Mouse (Mus musculus): ENCODE data around the gene Cenpf. TPM values are rescaled to one million over a fixed set of nuclear protein-coding genes. Genes with fewer than 3 reads are reported as not detected.

Cenpf gene
- polyA plus RNA-seq, 1 experiment, result 12.6 TPM

DNA sequence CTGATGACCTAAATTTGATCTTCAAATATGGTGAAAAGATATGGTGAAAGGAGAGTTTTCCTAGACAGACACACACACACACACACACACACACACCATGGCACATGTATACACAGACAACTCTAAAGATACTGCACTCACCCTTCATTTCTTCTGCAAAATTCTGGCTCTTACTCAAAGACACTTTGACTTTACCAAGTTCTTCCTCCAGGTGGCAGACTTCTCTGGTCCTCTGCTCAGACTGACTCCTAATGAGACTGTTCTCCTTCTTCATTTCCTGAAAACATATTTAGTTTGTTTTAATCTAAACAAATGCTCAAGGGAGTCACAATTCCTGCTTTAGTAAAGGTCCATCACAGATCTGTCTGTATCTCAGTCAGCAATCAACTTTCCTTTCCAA lies 26.0 kb downstream of the Cenpf start:
- no peaks in the 10 kb centered on the region for H3K27me3 ChIP-seq (ENCODE audit: control insufficient read depth, insufficient read depth, low read length)
- 0 out of 2 replicates have a peak, but pooled peaks cover 2% of the 10 kb centered on the region for H3K36me3 ChIP-seq (ENCODE audit: control insufficient read depth, insufficient read depth, low read length)
- H3K4me1 ChIP-seq (ENCODE audit: control insufficient read depth, insufficient read depth, low read length), result no peaks in the 10 kb centered on the region
- no peak overlapping the region for H3K4me3 ChIP-seq (ENCODE audit: control insufficient read depth, low read depth, low read length)
- TF ChIP-seq POLR2A (IDR thresholded peaks at IDR 0.05; ENCODE audit: control insufficient read depth, low read depth, low read length), result no peak
- TF ChIP-seq CTCF (IDR thresholded peaks at IDR 0.05; ENCODE audit: control insufficient read depth, insufficient read depth, insufficient replicate concordance, low read depth, low read length), result no peak
- H3K27ac ChIP-seq (ENCODE audit: control insufficient read depth, insufficient read depth, low read depth, low read length), result no peak overlapping the region

DNA sequence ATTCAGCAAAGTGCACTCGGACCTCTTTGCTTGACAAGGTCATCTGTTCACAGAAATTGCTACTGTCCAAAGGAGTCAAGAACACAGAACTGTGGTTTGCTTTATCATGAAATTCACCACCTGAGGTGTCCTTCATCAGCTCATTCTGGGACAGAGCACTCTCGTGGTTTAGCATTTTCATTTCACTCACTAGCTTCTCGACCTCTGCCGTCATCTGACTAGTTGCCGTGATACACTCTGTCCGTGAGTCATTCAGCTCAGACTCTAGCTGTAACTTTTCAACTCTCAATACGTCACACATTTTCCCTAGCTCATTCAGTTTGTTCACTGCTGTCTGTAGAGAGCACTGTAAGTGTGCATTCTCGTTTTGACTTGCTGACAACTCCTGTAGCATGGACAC lies 30.5 kb downstream of the Cenpf start:
- H3K36me3 ChIP-seq (ENCODE audit: control insufficient read depth, insufficient read depth, low read length), result peaks cover 4% of the 10 kb centered on the region

DNA sequence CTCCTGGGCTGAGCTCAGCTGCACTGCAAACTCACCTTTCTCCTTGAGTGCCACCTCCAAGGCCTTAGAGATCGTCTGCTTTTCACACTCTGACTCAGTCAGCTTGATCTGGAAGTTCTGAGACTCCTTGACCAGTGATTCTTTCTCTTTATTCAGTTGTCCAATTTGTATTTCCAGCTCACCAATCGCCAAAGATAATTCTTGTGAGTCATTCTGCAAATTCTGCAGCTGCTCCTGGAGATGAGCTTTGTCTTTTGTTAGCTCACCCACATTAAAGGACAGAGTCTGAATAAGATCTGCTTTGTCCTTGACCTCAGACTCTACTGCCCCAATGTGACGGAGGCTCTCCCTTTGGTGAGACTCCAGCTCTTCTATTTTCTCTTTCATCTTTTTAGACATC lies 34.1 kb downstream of the Cenpf start:
- H3K36me3 ChIP-seq (ENCODE audit: control insufficient read depth, insufficient read depth, low read length), result peaks cover 5% of the 10 kb centered on the region
- H3K27ac ChIP-seq (ENCODE audit: control insufficient read depth, insufficient read depth, low read depth, low read length), result no peak overlapping the region
- no peaks in the 10 kb centered on the region for H3K4me1 ChIP-seq (ENCODE audit: control insufficient read depth, insufficient read depth, low read length)
- no peak overlapping the region for H3K4me3 ChIP-seq (ENCODE audit: control insufficient read depth, low read depth, low read length)
- no peaks in the 10 kb centered on the region for H3K27me3 ChIP-seq (ENCODE audit: control insufficient read depth, insufficient read depth, low read length)
- TF ChIP-seq POLR2A (IDR thresholded peaks at IDR 0.05; ENCODE audit: control insufficient read depth, low read depth, low read length), result no peak
- no peak for TF ChIP-seq CTCF (IDR thresholded peaks at IDR 0.05; ENCODE audit: control insufficient read depth, insufficient read depth, insufficient replicate concordance, low read depth, low read length)

More for the DNA sequence above, 30.5 kb downstream of the Cenpf start:
- H3K4me1 ChIP-seq (ENCODE audit: control insufficient read depth, insufficient read depth, low read length), result no peaks in the 10 kb centered on the region
- no peak overlapping the region for H3K4me3 ChIP-seq (ENCODE audit: control insufficient read depth, low read depth, low read length)
- TF ChIP-seq CTCF (IDR thresholded peaks at IDR 0.05; ENCODE audit: control insufficient read depth, insufficient read depth, insufficient replicate concordance, low read depth, low read length) (no peak), POLR2A (IDR thresholded peaks at IDR 0.05; ENCODE audit: control insufficient read depth, low read depth, low read length) (no peak)
- H3K27ac ChIP-seq (ENCODE audit: control insufficient read depth, insufficient read depth, low read depth, low read length), result no peak overlapping the region
- H3K27me3 ChIP-seq (ENCODE audit: control insufficient read depth, insufficient read depth, low read length), result no peaks in the 10 kb centered on the region

DNA sequence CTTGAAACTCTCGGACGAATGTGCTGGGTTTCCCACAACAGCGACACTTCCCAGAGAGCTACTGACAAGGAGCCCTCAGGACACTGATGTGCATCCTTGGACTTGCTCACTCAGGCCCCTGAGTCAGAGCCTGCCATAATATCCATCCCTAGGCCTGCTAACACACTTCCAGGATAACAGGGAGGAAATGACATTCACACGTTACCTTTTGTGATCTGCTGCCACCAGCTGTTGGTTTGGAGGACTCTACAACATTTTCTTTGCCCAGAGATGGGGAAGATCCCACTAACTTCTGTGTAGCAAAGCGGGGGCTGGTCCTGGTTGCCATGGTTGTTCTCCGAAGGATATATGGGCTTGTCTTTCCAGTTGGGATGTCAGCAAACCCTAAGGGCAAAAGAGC lies 41.3 kb downstream of the Cenpf start:
- no peak for TF ChIP-seq POLR2A (IDR thresholded peaks at IDR 0.05; ENCODE audit: control insufficient read depth, low read depth, low read length)
- TF ChIP-seq CTCF (IDR thresholded peaks at IDR 0.05; ENCODE audit: control insufficient read depth, insufficient read depth, insufficient replicate concordance, low read depth, low read length), result no peak
- Histone ChIP-seq H3K27ac (ENCODE audit: control insufficient read depth, insufficient read depth, low read depth, low read length) (no peak overlapping the region), H3K36me3 (ENCODE audit: control insufficient read depth, insufficient read depth, low read length) (peaks cover 5% of the 10 kb centered on the region), H3K4me1 (ENCODE audit: control insufficient read depth, insufficient read depth, low read length) (no peaks in the 10 kb centered on the region), H3K4me3 (ENCODE audit: control insufficient read depth, low read depth, low read length) (no peak overlapping the region), H3K27me3 (ENCODE audit: control insufficient read depth, insufficient read depth, low read length) (no peaks in the 10 kb centered on the region)

DNA sequence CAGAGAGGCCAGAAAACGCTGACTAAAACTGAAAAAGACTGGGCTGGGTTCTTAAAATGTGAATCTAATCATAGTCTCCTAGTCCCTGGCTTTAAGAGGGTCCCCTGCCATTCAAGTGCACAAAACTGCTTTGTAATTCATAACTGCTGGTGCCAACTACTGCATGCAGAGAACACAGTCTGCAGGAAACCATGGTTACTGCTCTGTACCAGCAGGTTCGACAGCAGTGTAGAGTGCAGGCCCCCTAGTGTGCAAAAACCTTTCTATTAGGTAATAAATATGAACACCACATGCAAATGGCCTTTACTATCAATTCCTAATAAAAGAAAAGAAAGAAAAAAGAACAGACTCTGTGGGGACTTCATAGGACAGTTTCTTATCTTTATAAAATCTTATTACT lies 42.5 kb downstream of the Cenpf start:
- Histone ChIP-seq H3K27me3 (ENCODE audit: control insufficient read depth, insufficient read depth, low read length) (no peaks in the 10 kb centered on the region), H3K36me3 (ENCODE audit: control insufficient read depth, insufficient read depth, low read length) (peaks cover 5% of the 10 kb centered on the region), H3K4me1 (ENCODE audit: control insufficient read depth, insufficient read depth, low read length) (no peaks in the 10 kb centered on the region), H3K27ac (ENCODE audit: control insufficient read depth, insufficient read depth, low read depth, low read length) (no peak overlapping the region), H3K4me3 (ENCODE audit: control insufficient read depth, low read depth, low read length) (no peak overlapping the region)
- TF ChIP-seq CTCF (IDR thresholded peaks at IDR 0.05; ENCODE audit: control insufficient read depth, insufficient read depth, insufficient replicate concordance, low read depth, low read length) (no peak), POLR2A (IDR thresholded peaks at IDR 0.05; ENCODE audit: control insufficient read depth, low read depth, low read length) (no peak)

GRCm38 (mm10) chr1:189644700-189645345 lies 43.1 kb downstream of the Cenpf start:
- Histone ChIP-seq H3K4me3 (ENCODE audit: control insufficient read depth, low read depth, low read length) (no peak overlapping the region), H3K27ac (ENCODE audit: control insufficient read depth, insufficient read depth, low read depth, low read length) (no peak overlapping the region), H3K27me3 (ENCODE audit: control insufficient read depth, insufficient read depth, low read length) (no peaks in the 10 kb centered on the region), H3K36me3 (ENCODE audit: control insufficient read depth, insufficient read depth, low read length) (peaks cover 5% of the 10 kb centered on the region), H3K4me1 (ENCODE audit: control insufficient read depth, insufficient read depth, low read length) (no peaks in the 10 kb centered on the region)
- TF ChIP-seq CTCF (IDR thresholded peaks at IDR 0.05; ENCODE audit: control insufficient read depth, insufficient read depth, insufficient replicate concordance, low read depth, low read length), result no peak

GRCm38 (mm10) chr1:189639581-189639980 lies 48.3 kb downstream of the Cenpf start:
- Histone ChIP-seq H3K27me3 (ENCODE audit: control insufficient read depth, insufficient read depth, low read length) (no peaks in the 10 kb centered on the region), H3K4me1 (ENCODE audit: control insufficient read depth, insufficient read depth, low read length) (no peaks in the 10 kb centered on the region), H3K27ac (ENCODE audit: control insufficient read depth, insufficient read depth, low read depth, low read length) (no peak overlapping the region), H3K36me3 (ENCODE audit: control insufficient read depth, insufficient read depth, low read length) (no peaks in the 10 kb centered on the region; the same call in 1 of the 2 replicates), H3K4me3 (ENCODE audit: control insufficient read depth, low read depth, low read length) (no peak overlapping the region)
- no peak for TF ChIP-seq CTCF (IDR thresholded peaks at IDR 0.05; ENCODE audit: control insufficient read depth, insufficient read depth, insufficient replicate concordance, low read depth, low read length)

DNA sequence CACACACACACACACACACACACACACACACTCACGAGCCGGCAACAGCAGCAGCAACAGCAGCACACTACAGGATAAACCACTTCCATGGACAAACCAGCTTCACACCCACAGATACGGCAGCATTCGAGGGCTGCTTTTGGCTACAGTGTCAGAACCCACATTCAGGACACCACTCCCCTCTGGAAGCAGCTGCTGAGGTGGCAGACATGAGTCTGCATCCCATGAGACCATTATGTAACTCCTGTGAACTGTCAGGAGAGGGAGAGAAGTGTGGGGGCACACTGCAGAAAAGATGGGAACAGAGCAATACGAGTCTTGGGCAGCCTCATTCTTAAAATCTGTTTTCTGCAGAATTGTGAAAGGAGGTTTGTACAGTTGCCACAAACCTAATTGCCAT lies 54.1 kb downstream of the Cenpf start:
- TF ChIP-seq POLR2A (IDR thresholded peaks at IDR 0.05; ENCODE audit: control insufficient read depth, low read depth, low read length) (no peak), CTCF (IDR thresholded peaks at IDR 0.05; ENCODE audit: control insufficient read depth, insufficient read depth, insufficient replicate concordance, low read depth, low read length) (no peak)
- Histone ChIP-seq H3K27ac (ENCODE audit: control insufficient read depth, insufficient read depth, low read depth, low read length) (no peak overlapping the region), H3K4me3 (ENCODE audit: control insufficient read depth, low read depth, low read length) (no peak overlapping the region), H3K36me3 (ENCODE audit: control insufficient read depth, insufficient read depth, low read length) (no peaks in the 10 kb centered on the region), H3K4me1 (ENCODE audit: control insufficient read depth, insufficient read depth, low read length) (no peaks in the 10 kb centered on the region; the same call in 1 of the 2 replicates), H3K27me3 (ENCODE audit: control insufficient read depth, insufficient read depth, low read length) (no peaks in the 10 kb centered on the region)

Measured in testis, adult 2 months (tissue).